Mouse (Mus musculus) intestine, embryonic 16.5 days (tissue): Measurements from ENCODE around the gene Tmigd3. TPM values are rescaled to one million over a fixed set of nuclear protein-coding genes. Genes with fewer than 3 reads are reported as not detected.

Experiments
- ATAC-seq: fragments of 200-750 bp; cut with Nextera tagmentation; 2 replicates; pipeline ENCODE4 v1.8.0; 2017; ENCODE audit warnings: moderate TSS enrichment, moderate library complexity
- H3K27ac ChIP-seq: fragments of 300-500 bp; sonication (generic); 2 replicates; pipeline ENCODE4 v1.5.1; 2014; ENCODE audit warnings: mild to moderate bottlenecking, low read length
- H3K27me3 ChIP-seq: fragments of 300-500 bp; sonication (generic); replicated peaks from 2 replicates; pipeline ENCODE4 v1.6.1; 2014; ENCODE audit warnings: low read length, control low read depth, mixed read lengths; ENCODE audit not compliant: control insufficient read depth, insufficient read depth
- H3K36me3 ChIP-seq: fragments of 300-500 bp; sonication (generic); 2 replicates; pipeline ENCODE4 v1.6.1; 2014; ENCODE audit warnings: low read length, control low read depth; ENCODE audit not compliant: control insufficient read depth, insufficient read depth
- H3K4me1 ChIP-seq: fragments of 300-500 bp; sonication (generic); 2 replicates; pipeline ENCODE4 v1.6.1; 2014; ENCODE audit warnings: low read length, control low read depth, mixed read lengths; ENCODE audit not compliant: control insufficient read depth, insufficient read depth
- H3K4me2 ChIP-seq: fragments of 300-500 bp; sonication (generic); 2 replicates; pipeline ENCODE4 v1.6.1; 2014; ENCODE audit warnings: low read depth, low read length, control low read depth
- H3K4me3 ChIP-seq: fragments of 300-500 bp; sonication (generic); 2 replicates; pipeline ENCODE4 v1.5.1; 2014; ENCODE audit warnings: mild to moderate bottlenecking, low read length
- H3K9ac ChIP-seq: fragments of 300-500 bp; sonication (generic); 2 replicates; pipeline ENCODE4 v1.6.1; 2014; ENCODE audit warnings: low read depth, low read length
- H3K9me3 ChIP-seq: fragments of 300-500 bp; sonication (generic); 2 replicates; pipeline ENCODE4 v1.6.1; 2016; ENCODE audit warnings: low read length, control low read depth; ENCODE audit not compliant: control insufficient read depth
- WGBS: fragments of 180-500 bp; shearing (Covaris S2); extraction: QIAGEN DNeasy Blood & Tissue Kit; methylation state at CpG from one replicate; pipeline ENCODE4 v1.1.7; 2014; 5-methylcytosine and 5-hydroxymethylcytosine counted together
- polyA plus RNA-seq: library from polyadenylated mRNA; unstranded; fragments of >200 nt; fragmentation: Nextera tagmentation; extraction: Ambion mirVana; gene quantifications from 2 replicates; pipeline ENCODE4 v1.2.1, GENCODE M21; 2015

Gene Tmigd3
- polyA plus RNA-seq, 1 experiment from 2014 or later = 0.79 TPM

DNA sequence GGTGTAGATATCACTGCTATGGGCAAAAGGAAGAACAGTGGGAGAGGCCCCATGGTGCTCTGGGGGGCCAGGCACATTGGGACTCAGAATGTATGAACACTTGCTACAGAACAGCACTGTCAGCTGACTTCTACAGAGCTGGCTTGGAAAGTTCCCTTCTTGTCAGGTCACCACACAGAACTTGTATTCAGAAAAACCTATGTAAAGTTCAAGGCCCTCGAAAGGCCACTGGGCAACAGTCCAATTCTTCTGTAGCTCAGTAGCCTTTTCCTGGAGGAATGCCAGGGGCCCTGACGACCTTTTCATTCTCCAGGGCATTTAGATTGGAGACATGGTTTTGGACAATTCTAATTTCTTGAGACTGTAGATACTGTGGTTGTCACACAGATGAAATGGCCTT lies 2.6 kb upstream of the Tmigd3 start:
- Histone ChIP-seq H3K4me1 (peaks cover 7% of the 10 kb centered on the region; the same call in 1 of the 2 replicates), H3K9me3 (no peaks in the 10 kb centered on the region), H3K27ac (no peak overlapping the region), H3K4me2 (no peak overlapping the region), H3K27me3 (no peaks in the 10 kb centered on the region), H3K36me3 (no peaks in the 10 kb centered on the region), H3K4me3 (no peak overlapping the region), H3K9ac (no peak overlapping the region)
- 44% methylated on average over 2 of the region's 2 CpGs for WGBS
- peak; percentile 32; the same call in 1 of the 2 replicates for ATAC-seq

GRCm38 (mm10) chr3:105872034-105872433 lies 1.3 kb downstream of the Tmigd3 start:
- H3K4me1 ChIP-seq = peaks cover 7% of the 10 kb centered on the region; the same call in 1 of the 2 replicates
- H3K9ac ChIP-seq = no peak overlapping the region
- ATAC-seq = peak; percentile 57
- H3K27ac ChIP-seq = peak overlapping the region; percentile 23
- WGBS = 50% methylated on average over 6 of the region's 6 CpGs
- H3K4me3 ChIP-seq = no peak overlapping the region
- H3K36me3 ChIP-seq = no peaks in the 10 kb centered on the region
- H3K27me3 ChIP-seq = no peaks in the 10 kb centered on the region
- H3K4me2 ChIP-seq = no peak overlapping the region
- no peaks in the 10 kb centered on the region for H3K9me3 ChIP-seq

- peak; percentile 6; the same call in 1 of the 2 replicates for ATAC-seq
- H3K9me3 ChIP-seq = no peaks in the 10 kb centered on the region
- no peak overlapping the region for H3K4me2 ChIP-seq
- H3K4me3 ChIP-seq = no peak overlapping the region
- H3K27me3 ChIP-seq = no peaks in the 10 kb centered on the region
- no peak overlapping the region for H3K9ac ChIP-seq
- H3K36me3 ChIP-seq = no peaks in the 10 kb centered on the region
- H3K27ac ChIP-seq = peak overlapping the region; percentile 23
- 39% methylated on average over 3 of the region's 3 CpGs for WGBS
- peaks cover 6% of the 10 kb centered on the region; the same call in 1 of the 2 replicates for H3K4me1 ChIP-seq
Measured at GRCm38 (mm10) chr3:105872579-105872978, 1.9 kb downstream of the Tmigd3 start.

DNA sequence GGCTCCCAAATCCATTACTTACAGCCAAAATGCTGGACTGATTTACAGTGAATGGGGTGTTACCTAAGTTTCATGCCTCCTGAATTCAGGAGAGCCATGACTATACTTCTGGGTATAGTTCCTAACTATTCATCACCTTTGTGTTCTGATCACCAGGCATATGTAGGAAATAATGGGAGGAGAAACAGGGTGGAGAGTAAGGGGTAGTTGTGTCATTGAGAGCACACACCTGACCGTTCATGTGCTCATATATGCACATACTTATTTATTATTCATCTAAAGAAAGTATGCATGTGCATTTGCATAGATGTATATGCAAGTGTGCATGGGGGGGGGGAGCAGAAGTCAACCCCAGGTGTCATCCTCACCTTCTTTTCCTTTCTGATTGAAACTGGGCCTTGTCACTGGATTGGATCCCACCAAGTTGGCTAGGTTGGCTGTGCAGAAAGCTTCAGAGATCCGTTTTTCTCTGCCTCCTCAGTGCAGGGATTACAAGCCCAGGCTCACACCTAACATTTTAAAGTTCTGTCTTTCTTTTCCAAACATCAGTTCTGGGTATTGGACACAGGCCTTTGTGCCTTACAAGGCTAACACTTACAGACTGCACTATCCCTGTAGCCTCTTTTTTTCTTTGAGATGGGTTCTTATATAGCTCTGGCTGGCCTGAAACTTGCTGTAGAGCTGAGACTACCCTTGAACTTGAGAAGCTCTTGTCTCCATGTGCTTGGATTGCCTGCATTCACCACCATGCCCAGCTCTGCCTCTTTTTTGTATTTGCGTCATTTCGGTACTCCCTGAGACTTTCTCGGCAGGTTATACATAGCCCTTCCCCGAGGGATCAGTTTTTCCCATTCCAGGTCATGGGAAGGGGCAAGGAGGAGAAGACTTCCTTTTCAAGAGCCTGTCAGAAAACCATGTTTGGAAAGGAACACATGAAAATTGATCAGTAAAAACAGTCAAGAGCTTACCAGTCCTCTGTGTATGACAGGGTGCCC lies 3.0 kb downstream of the Tmigd3 start:
- H3K27ac ChIP-seq = no peak overlapping the region
- no peaks in the 10 kb centered on the region for H3K36me3 ChIP-seq
- H3K4me1 ChIP-seq = peaks cover 5% of the 10 kb centered on the region; the same call in 1 of the 2 replicates
- no peaks in the 10 kb centered on the region for H3K9me3 ChIP-seq
- ATAC-seq = no peak
- no peaks in the 10 kb centered on the region for H3K27me3 ChIP-seq
- no peak overlapping the region for H3K4me2 ChIP-seq
- no peak overlapping the region for H3K9ac ChIP-seq
- WGBS = 82% methylated on average over 6 of the region's 6 CpGs
- H3K4me3 ChIP-seq = no peak overlapping the region

DNA sequence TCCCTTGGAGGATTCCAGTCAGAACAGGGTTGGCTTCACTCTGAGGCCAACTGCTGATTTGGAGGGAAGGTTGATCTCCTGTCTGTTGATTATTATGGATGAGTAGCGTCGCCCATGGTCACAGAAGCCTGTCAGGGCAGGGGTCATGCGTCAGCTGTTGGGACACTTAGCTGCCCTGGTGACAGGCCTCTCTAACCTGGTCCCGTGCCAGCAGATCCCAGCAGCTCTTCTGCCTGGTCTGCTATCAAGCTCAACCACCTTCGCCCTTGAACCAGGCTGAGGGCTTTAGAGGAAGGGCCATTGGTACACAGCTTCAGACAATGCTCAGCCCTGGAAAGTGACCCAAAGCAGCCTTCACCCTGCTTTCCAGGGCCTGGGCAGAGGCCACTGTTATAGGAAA lies 5.3 kb downstream of the Tmigd3 start:
- H3K36me3 ChIP-seq = no peaks in the 10 kb centered on the region
- no peak overlapping the region for H3K4me2 ChIP-seq
- 76% methylated on average over 5 of the region's 5 CpGs for WGBS
- ATAC-seq = no peak
- H3K9me3 ChIP-seq = no peaks in the 10 kb centered on the region
- no peak overlapping the region for H3K4me3 ChIP-seq
- peaks cover 5% of the 10 kb centered on the region; the same call in 1 of the 2 replicates for H3K4me1 ChIP-seq
- no peaks in the 10 kb centered on the region for H3K27me3 ChIP-seq
- no peak overlapping the region for H3K27ac ChIP-seq
- H3K9ac ChIP-seq = no peak overlapping the region

DNA sequence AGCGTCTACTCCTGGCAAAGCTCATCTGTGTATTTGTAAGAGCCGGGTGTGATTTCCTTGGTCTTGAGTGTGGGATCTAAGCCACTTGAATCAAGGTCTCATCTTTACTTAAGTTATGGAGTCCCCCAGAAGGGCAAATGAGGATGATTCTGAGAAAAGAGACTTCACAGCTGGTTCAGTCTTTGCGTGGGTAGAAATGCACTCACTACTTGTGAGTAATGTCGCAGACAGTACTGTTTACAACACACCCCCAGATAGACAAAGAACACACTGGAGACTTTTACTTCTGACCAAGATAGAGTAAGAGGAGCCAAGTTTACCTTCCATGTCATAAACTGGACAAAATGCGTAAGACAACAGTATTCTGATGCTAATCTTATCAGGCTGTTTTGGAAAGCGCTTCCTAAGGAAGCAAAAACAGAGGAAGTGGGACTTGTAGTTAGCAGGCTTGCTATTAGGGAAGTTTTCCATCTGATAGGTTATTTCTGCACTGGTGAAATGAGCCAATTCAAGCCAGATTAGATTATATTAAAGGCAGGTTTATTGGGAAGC lies 6.6 kb downstream of the Tmigd3 start:
- Histone ChIP-seq H3K4me3 (no peak overlapping the region), H3K4me1 (peaks cover 2% of the 10 kb centered on the region; the same call in 1 of the 2 replicates), H3K27me3 (no peaks in the 10 kb centered on the region), H3K4me2 (no peak overlapping the region), H3K36me3 (no peaks in the 10 kb centered on the region), H3K9me3 (no peaks in the 10 kb centered on the region), H3K27ac (no peak overlapping the region), H3K9ac (no peak overlapping the region)
- WGBS = 70% methylated on average over 6 of the region's 6 CpGs
- no peak for ATAC-seq

DNA sequence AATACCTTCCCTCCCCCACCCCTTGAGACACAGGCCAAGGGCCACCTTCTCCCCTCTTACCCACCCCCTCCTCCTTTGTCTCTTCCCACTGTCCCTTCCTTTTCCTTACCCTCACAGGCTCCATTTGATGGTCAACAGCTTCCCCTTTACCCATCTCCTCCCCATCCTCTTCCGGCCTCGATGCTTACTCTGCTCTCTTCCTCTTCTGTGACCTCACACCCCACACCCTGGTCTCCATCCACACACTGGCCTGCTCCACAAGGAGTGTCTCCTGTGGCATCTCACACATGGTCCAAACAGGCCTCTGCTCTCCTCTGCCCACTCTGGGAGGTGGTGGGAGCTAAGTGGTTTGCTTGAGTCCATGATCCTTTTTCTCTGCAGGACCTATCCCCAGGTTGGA lies 7.2 kb downstream of the Tmigd3 start:
- Histone ChIP-seq H3K9me3 (no peaks in the 10 kb centered on the region), H3K27ac (no peak overlapping the region), H3K27me3 (no peaks in the 10 kb centered on the region), H3K4me3 (no peak overlapping the region), H3K9ac (no peak overlapping the region), H3K36me3 (no peaks in the 10 kb centered on the region), H3K4me2 (no peak overlapping the region), H3K4me1 (no peaks in the 10 kb centered on the region)
- WGBS = 87% methylated on average over 2 of the region's 2 CpGs
- no peak for ATAC-seq

GRCm38 (mm10) chr3:105878751-105879150 lies 8.0 kb downstream of the Tmigd3 start:
- H3K27ac ChIP-seq = no peak overlapping the region
- H3K4me3 ChIP-seq = no peak overlapping the region
- no peaks in the 10 kb centered on the region for H3K27me3 ChIP-seq
- no peak overlapping the region for H3K9ac ChIP-seq
- H3K4me2 ChIP-seq = no peak overlapping the region
- H3K36me3 ChIP-seq = no peaks in the 10 kb centered on the region
- ATAC-seq = no peak
- H3K9me3 ChIP-seq = no peaks in the 10 kb centered on the region
- 87% methylated on average over 8 of the region's 8 CpGs for WGBS
- no peaks in the 10 kb centered on the region for H3K4me1 ChIP-seq

DNA sequence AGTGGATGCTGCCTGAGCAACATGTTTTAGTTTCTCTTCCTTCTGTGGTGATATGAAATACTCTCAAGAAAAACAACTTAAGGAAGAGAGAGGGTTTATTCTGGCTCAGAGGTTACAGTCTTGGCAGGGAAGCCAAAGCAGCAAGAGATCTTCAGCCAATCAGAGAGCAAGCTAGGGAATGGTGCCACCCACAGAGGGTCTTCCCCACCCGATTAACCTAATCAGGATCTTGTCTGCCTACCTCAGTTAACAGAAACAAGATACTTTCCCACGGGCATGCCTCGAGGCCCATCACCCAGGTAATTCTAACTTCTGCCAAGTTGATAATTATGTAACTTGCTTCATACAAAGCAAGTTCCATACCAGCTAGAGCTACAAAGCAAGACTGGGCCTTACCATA lies 9.7 kb downstream of the Tmigd3 start:
- WGBS = 73% methylated on average over 3 of the region's 3 CpGs
- Histone ChIP-seq H3K4me1 (no peaks in the 10 kb centered on the region), H3K4me3 (no peak overlapping the region)

More for the DNA sequence above, 9.7 kb downstream of the Tmigd3 start:
- H3K27me3 ChIP-seq = no peaks in the 10 kb centered on the region
- H3K36me3 ChIP-seq = no peaks in the 10 kb centered on the region
- no peak overlapping the region for H3K27ac ChIP-seq
- H3K9ac ChIP-seq = no peak overlapping the region
- no peaks in the 10 kb centered on the region for H3K9me3 ChIP-seq
- no peak for ATAC-seq
- H3K4me2 ChIP-seq = no peak overlapping the region
